18 mouse cellular contexts compared by ENCODE assay signal in the genomic region with DNA sequence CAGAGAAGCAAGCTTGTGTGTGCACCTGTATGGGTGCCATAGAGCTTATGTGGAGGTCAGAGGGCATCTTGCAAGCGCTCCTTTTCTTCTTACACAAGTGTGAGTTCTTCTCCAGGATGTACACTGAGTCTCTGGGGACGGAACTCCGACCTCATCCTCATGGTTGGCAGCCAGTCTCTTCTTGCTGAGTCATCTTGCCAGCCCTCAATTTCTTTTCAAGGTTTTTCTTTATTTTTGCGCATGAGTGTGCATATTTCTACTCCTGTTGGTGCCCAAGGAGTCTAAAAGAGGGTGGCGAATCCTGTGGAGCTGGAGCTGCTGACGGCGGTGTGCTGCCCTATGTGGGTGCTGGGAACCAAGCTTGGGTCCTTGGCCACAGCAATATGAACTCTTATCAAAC. TPM values are rescaled to one million over a fixed set of nuclear protein-coding genes. Genes with fewer than 3 reads are reported as not detected.
A peak's percentile ranks its signal among the peaks of the same experiment; 100 is the strongest.
DNase-seq lines count a peak whose midpoint lies in the region; TF ChIP-seq lines count a peak whose summit lies in the region.
"Had no signal": no experiment of that assay in that cellular context is flagged by ENCODE, and none has a peak within 500 bp of the region (broad histone marks: within the 10 kb centered on the region; RNA-seq: fewer than 3 reads in every experiment).

No protein-coding gene starts in this region.

- H3K36me3 ChIP-seq in ES-Bruce4 (ENCODE audit: control insufficient read depth, insufficient read depth, low read length, poor library complexity, severe bottlenecking) = peaks cover 4% of the 10 kb centered on the region; the same call in 1 of the 2 replicates
- H3K36me3 ChIP-seq: embryonic facial prominence, embryonic 10.5 days; heart, embryonic 13.5 days; hindbrain, embryonic 15.5 days had no signal

- no peak overlapping the region for H3K4me3 ChIP-seq in ES-Bruce4 (ENCODE audit: low read depth, low read length)
- H3K4me3 ChIP-seq: embryonic facial prominence, embryonic 10.5 days; forebrain, embryonic 13.5 days; heart, adult 2 months; heart, embryonic 13.5 days; hindbrain, embryonic 15.5 days had no signal

- no peaks in the 10 kb centered on the region for H3K27me3 ChIP-seq in ES-Bruce4 (ENCODE audit: control insufficient read depth, insufficient read depth, low read length, poor library complexity, severe bottlenecking)
- H3K27me3 ChIP-seq: forebrain, embryonic 13.5 days; heart, embryonic 13.5 days; hindbrain, embryonic 15.5 days had no signal

- H3K27ac ChIP-seq in ES-Bruce4 (ENCODE audit: insufficient read depth, low read length) = peak overlapping the region; percentile 6; the same call in 1 of the 2 replicates
- H3K27ac ChIP-seq: embryonic facial prominence, embryonic 10.5 days; forebrain, embryonic 13.5 days; heart, adult 2 months; heart, embryonic 13.5 days; hindbrain, embryonic 15.5 days had no signal

- peaks cover 4% of the 10 kb centered on the region for H3K4me1 ChIP-seq in ES-Bruce4 (ENCODE audit: control insufficient read depth, insufficient read depth, low read length)
- H3K4me1 ChIP-seq: forebrain, embryonic 13.5 days; heart, embryonic 13.5 days; hindbrain, embryonic 15.5 days had no signal

- peak; percentile 32 for DNase-seq in adrenal gland, adult 2 months
- DNase-seq in adrenal gland, postnatal 14 days = no peak
- peak; percentile 57 for DNase-seq in 3134 (ENCODE audit: extremely low read depth, insufficient read length, low spot score)
- DNase-seq in R1 (ENCODE audit: low read depth, low spot score) = peak; percentile 38
- no peak for DNase-seq in urinary bladder, postnatal 25 days (ENCODE audit: low spot score)
- no peak for DNase-seq in spleen, postnatal 4 days (ENCODE audit: low spot score in 2 of 2)
- DNase-seq in embryo, embryonic 10 days (ENCODE audit: low spot score) = no peak
- DNase-seq: B cell, adult 2 months; cerebellum, adult 11-12 months; cerebellum, adult 9-10 months; forebrain, postnatal 0 days; kidney, adult 8-10 months had no signal

- H3K9ac ChIP-seq in ES-Bruce4 (ENCODE audit: low read depth, poor library complexity, severe bottlenecking) = no peak overlapping the region
- H3K9ac ChIP-seq: forebrain, embryonic 13.5 days; forebrain, postnatal 0 days; heart, embryonic 13.5 days; hindbrain, embryonic 15.5 days had no signal

- H3K9me3 ChIP-seq in ES-Bruce4 (replicated peaks; ENCODE audit: control insufficient read depth, insufficient read depth, low read length, poor library complexity, severe bottlenecking) = no peaks in the 10 kb centered on the region
- H3K9me3 ChIP-seq: embryonic facial prominence, embryonic 10.5 days; forebrain, embryonic 13.5 days; heart, embryonic 13.5 days; hindbrain, embryonic 15.5 days had no signal

- no peak for TF ChIP-seq POLR2A in ES-Bruce4 (IDR thresholded peaks at IDR 0.05; ENCODE audit: insufficient read depth, low read length)

- no peak for TF ChIP-seq EP300 in ES-Bruce4 (IDR thresholded peaks at IDR 0.05; ENCODE audit: insufficient read depth, low read depth, low read length)

- no peak for TF ChIP-seq CTCF in ES-Bruce4 (IDR thresholded peaks at IDR 0.05; ENCODE audit: low read depth, low read length)

RNA-seq across cellular contexts. Expression of gene Akap12, which starts 19.8 kb away (rescaled TPM):
- total RNA-seq in adrenal gland, adult 2 months (2021) = 10 to 100 TPM; 17.1 to 21.8 TPM
- polyA plus RNA-seq in adrenal gland, adult 2 months (2012; rRNA removed) = 1.6 and 1.9 TPM in 2 replicates
- 30.7 and 35.0 TPM in 2 replicates for total RNA-seq in adrenal gland, postnatal 14 days (2021)
- 381 and 387 TPM in 2 replicates for polyA plus RNA-seq in ES-Bruce4 (2011; ENCODE audit: insufficient read depth, insufficient read length, low read depth, missing spikeins)

Comparison
In these comparisons a context has a peak if more than half of its experiments do, and no peak if none do; other contexts are left out.
1. DNase-seq: peak in adrenal gland, adult 2 months (single experiment), 3134 (single experiment) and R1 (single experiment); none in adrenal gland, postnatal 14 days (single experiment), urinary bladder, postnatal 25 days (single experiment), spleen, postnatal 4 days (0 of 2) and embryo, embryonic 10 days (single experiment).